Mouse (Mus musculus) brain, embryonic 14.5 days (tissue): ENCODE data around the gene Nfkbib. TPM values are rescaled to one million over a fixed set of nuclear protein-coding genes. Genes with fewer than 3 reads are reported as not detected.

Source experiments
- DNase-seq: peaks from one replicate; pipeline ENCODE4 v3.0.0-alpha.2; 2011; ENCODE audit warnings: low read depth
- CTCF ChIP-seq: fragments of 200-500 bp; IDR thresholded peaks from 2 replicates; pipeline ENCODE4 v1.5.1; 2012; ENCODE audit warnings: inconsistent platforms, mild to moderate bottlenecking, moderate library complexity, borderline replicate concordance; ENCODE audit not compliant: insufficient read depth, insufficient read length; ENCODE audit errors: extremely low read depth
- POLR2A ChIP-seq: fragments of 200-500 bp; IDR thresholded peaks from 2 replicates; pipeline ENCODE4 v1.6.1; 2012; ENCODE audit warnings: mild to moderate bottlenecking, inconsistent platforms, borderline replicate concordance; ENCODE audit not compliant: poor library complexity, insufficient read depth, insufficient read length, severe bottlenecking; ENCODE audit errors: extremely low read depth
- polyA plus RNA-seq: library from polyadenylated mRNA; depleted of rRNA; stranded (reverse); fragments of >200 nt; gene quantifications from 2 replicates; pipeline ENCODE4 v1.2.3, GENCODE M21; 2012

The Nfkbib gene
- polyA plus RNA-seq, 1 experiment, result 34.7 TPM

DNA sequence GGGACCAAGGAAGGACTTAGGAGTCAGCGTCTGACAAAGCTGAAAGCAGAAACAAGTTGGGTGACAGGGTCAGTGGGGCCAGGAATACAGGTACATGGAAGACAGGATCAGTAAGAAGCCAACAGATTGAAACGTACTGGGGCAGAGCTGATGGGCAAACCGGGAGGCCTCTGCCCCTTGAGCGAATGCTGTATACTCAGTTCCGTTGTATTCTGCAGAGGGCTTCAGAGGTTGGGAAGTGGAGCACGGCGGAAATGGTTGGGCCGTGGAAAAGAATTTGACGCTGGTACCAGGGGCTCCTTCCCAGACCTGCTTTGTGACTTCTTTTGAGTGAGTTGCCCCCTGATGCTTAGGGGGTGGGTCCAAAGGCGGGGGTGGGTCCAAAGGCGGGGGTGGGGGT, 34.1 kb downstream of the Nfkbib start:
- no peak for DNase-seq
- TF ChIP-seq CTCF, result no peak

DNA sequence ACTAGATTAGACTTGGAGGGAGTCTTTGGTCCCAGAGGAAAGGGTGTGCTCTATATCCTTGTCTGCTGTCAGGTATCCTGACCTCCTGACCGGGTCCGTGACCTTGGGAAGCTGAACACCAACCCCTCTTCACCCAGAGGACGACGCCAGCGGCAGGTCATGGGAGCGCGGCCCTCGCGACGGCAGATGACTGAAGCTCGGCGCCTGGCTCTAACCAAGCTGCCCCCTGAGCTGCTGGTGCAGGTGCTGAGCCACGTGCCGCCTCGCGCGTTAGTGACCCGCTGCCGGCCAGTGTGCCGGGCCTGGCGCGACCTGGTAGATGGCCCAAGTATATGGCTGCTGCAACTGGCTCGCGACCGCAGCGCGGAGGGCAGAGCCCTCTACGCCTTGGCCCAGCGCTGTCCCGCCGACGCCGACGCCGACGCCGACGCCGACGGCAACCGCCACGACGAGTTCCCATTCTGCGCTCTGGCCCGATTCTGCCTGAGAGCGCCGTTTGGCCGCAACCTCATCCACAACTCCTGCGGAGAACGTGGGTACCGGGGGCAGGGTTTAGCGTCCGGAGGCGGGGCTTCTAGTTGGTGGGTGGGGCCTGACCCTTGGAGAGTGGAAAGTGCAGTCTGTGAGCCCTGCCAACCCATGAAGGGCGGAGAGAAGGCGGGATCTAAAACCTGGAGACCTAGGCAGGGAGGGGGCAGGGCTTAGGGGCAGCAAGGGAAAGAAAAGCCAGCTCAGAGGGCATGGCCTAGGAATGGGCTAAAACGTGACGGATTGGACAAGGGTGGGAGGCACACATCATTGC, 34.8 kb downstream of the Nfkbib start:
- peak; percentile 84 for DNase-seq
- TF ChIP-seq POLR2A, result no peak
- no peak for TF ChIP-seq CTCF

DNA sequence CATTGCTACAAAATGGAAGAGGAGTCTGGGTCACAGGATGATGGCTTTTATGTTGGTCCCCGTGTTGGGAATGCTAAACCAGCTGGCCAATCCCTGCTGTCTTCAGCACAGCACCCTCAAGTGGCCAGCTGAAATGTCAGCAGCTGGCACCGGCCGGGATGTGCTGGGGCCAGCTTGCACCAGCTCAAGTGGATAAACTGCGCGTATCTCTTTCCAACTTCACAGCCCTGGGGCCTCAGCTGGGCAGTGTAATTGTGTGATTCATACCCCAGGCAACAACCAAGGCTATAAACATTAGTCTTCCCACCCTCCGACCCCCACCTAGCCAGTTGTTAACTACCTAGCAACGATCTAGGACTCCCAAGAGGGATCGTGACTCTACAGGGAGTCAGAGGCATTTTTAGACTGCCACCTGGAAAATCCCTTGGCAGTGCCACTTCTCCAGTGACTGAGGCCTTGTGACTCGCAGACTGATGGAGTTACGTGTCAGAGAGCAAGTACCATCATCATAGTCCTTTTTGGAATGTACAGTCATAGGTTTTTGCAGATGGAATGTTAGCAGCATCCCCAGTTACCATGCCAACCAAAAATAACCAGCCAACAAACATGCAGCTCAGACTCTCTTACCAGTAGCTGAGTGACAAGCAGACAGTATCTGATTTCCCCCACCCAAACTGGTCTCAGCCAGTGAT, 39.5 kb downstream of the Nfkbib start:
- TF ChIP-seq CTCF (peak; percentile 48; the same call in 1 of the 2 replicates), POLR2A (no peak)
- peak; percentile 36 for DNase-seq

DNA sequence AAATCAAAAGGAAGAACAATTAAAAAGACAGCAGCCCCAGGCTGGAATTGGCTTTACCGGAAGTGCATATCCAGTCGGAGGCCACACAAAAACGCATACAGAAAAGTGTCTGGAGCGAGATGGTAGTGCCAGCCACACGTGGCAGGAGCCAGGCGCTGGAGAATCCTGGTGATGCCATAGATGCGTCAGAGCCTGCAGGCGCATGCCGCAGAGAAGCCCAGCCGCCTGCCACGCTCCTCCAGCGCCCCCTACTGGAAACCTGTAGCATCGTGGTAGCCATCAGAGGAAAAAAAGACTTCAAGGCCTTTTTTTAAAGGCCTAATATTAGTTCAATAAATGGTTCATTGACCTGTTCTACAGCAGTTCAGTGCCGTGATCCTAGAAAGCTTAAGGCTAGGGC, 40.7 kb downstream of the Nfkbib start:
- peak; percentile 88 for DNase-seq
- TF ChIP-seq POLR2A, result no peak
- TF ChIP-seq CTCF, result peak; percentile 92

DNA sequence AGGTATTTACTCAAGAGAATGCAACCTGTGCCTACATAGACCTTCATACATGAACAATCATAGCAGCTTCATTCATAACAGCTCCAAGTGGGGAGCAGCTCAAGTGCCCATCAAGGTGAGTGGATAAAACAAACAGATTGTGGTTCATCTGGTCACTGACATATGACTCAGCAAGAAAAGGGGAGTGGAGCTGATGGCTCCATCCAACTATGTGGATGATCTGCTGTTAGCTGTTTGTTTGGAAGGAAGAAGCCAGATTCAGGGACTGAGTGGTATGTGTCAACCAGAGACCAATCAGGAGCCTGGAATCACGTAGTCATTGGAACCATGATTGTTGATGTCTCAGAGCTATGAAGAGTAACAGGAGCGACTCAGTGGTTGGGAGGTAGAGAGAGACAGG, 42.7 kb downstream of the Nfkbib start:
- no peak for TF ChIP-seq POLR2A
- TF ChIP-seq CTCF, result no peak
- DNase-seq, result no peak

DNA sequence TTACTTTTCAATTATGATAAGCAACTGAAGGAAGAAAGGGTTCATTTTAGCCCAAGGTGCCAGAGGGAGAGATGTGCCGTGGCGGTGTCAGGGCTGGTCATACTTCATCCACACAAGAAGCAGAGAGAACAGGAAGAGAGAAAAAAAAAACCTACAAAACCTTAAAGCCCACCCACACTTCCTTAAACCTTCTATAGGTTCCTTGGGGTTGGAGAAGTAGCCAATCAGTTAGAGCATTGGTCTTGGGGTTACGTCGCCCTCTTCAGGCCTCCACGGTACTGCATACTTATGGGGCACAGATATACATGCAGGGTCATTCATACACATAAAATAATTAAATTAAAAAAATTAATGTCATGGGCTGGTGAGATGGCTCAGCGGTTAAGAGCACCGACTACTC, 45.2 kb downstream of the Nfkbib start:
- no peak for DNase-seq
- TF ChIP-seq POLR2A (no peak), CTCF (peak; percentile 23; the same call in 1 of the 2 replicates)

DNA sequence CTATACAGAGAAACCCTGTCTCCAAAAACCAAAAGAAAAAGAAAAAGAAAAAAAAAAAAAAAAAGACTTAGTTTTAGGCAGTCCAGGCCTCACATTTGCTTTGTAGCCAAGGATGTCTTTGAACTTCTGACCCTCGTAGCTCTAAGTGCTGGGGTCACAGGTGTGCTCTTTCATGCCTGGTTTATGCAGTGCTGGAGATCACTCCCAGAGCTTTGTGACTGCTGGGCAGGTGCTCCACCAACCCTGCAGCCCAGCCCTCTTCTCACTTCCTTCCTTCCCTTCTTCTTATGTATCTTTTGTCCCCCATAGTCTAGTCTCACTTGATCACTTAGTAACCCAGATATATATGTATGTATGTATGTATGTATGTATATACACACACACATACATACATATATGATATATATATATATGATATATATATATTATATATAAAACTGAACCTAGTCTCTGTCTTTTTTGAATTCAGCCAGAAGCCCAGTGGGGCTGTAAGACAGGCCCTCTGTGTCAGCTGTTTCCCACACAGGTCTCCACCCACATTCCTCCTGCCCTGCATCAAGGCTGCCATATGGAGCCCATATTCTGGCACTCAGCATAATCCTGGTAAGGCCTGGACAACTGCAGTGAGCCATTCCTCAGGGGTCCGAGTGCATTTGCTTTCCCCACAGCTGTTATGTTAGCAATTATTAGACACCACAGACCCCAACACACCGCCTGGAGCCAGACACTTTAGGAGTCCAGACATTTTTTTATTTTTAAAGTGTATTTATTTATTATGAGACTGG, 46.4 kb downstream of the Nfkbib start:
- no peak for TF ChIP-seq CTCF
- DNase-seq, result no peak

DNA sequence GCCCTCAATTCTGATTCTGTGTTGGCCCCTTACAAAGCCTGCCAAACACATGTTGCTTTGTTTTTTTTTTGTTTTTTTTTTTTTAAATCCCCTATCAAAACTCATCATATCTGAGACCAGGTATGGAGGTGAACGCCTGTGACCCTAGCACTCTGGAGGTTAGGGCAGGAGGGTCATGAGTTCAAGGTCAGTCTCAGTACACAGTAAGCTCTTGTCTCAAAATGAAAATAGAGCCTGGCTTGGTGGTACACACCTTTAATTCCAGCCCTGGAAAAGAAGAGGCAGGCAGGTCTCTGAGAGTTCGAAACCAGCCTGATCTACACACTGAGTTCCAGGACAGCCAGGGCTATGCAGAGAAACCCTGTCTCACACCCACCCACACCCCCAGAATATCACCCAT, 47.7 kb downstream of the Nfkbib start:
- TF ChIP-seq POLR2A (no peak), CTCF (no peak)
- DNase-seq, result no peak

DNA sequence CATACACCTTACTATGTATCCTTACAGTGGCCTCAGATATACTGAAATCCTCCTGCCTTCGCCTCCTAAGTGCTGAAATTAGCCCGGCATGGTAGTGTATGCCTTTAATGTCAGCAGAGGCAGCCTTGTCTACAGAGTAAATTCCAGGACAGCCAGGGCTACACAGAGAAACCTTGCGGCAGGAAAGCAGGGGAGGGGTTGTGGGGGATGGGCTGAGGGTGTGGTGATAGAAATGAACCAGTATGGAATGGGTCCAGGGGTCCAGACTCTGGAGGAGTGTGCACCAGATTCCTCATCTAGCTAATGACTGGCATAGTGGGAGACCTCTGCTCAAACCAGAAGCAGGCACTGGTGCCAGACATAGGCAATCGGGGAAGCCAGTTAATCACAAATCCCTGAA, 48.2 kb downstream of the Nfkbib start:
- DNase-seq, result no peak
- no peak for TF ChIP-seq CTCF
- no peak for TF ChIP-seq POLR2A

DNA sequence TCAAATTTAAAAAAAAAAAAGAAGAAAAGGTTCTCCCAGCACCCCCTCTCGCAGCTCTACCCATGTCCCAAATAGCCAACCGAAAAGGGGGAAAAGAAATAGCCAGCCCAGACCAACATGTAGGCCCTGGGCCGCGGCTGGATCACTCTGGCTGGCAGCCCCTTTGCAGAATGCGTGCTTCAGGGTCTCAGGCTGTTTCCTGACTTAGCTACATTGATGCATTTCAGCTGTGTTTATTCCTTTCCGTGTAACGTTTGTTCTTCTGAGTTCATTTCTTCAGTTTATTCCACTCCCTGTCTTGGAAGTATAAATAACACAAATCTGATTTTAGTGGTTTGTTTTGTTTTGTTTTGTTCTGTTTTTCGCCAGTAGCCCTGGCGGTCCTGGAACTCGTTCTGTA, 49.6 kb downstream of the Nfkbib start:
- TF ChIP-seq CTCF (no peak), POLR2A (no peak)
- DNase-seq, result no peak

DNA sequence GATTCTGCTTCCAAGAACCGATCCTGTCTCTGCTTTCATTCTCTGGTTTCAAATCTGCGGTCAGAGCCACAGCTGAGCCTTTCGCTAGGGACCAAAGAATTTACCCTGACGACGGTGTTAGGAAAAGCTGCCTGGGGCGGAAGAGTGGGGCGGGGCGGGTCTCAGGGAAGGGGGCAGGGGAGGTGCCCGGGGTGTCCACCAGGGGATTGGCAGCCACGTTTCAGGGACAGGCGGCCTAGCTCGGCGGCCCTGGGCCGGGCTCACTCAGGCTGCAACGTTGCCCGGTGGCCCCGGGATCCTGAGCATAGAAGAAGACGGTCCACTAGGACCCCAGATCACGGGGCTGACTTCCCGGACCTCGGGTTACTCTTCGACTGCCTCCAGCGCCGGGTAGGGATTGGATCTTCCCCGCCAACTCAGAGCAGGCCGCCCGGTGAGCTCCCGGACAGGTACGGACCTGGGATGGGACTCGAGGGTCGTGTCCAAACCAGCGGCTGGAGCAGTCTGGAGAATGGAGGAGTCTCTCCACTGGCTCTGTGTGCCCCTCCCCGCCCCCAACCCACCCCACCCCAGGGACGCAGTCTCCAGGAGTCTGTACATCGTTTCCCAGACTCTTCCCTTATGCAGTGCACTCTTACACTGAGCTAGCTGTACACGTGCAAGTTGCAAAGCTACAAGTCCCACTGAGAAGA, 50.6 kb downstream of the Nfkbib start, which contains the start of gene Fbxo17:
Fbxo17 (plus strand) TSS at position 215 of the 692 bp plus-strand sequence.
- peak; percentile 67 for DNase-seq
- no peak for TF ChIP-seq POLR2A
- TF ChIP-seq CTCF, result no peak
